Mouse (Mus musculus) forebrain, embryonic 10.5 days (tissue): ENCODE results near the gene Ero1lb. TPM values are rescaled to one million over a fixed set of nuclear protein-coding genes. Genes with fewer than 3 reads are reported as not detected.
"Not testable (repeated sequence)": the region's sequence is repeated elsewhere in the genome, so short reads cannot be mapped to it uniquely, and the experiment has no call there.

Experiments
- DNase-seq: peaks from one replicate; pipeline ENCODE4 v3.0.0-alpha.2; 2017; ENCODE audit warnings: low spot score; ENCODE audit errors: extremely low spot score
- H3K27ac ChIP-seq: fragments of 300-500 bp; sonication (generic); 2 replicates; pipeline ENCODE4 v1.5.1; 2016; ENCODE audit warnings: mild to moderate bottlenecking
- H3K27me3 ChIP-seq: fragments of 300-500 bp; sonication (generic); 2 replicates; pipeline ENCODE4 v1.6.1; 2016; ENCODE audit warnings: mild to moderate bottlenecking; ENCODE audit not compliant: poor library complexity, severe bottlenecking
- H3K36me3 ChIP-seq: fragments of 300-500 bp; sonication (generic); replicated peaks from 2 replicates; pipeline ENCODE4 v1.6.1; 2016; ENCODE audit warnings: mild to moderate bottlenecking, moderate library complexity
- H3K4me1 ChIP-seq: fragments of 300-500 bp; sonication (generic); 2 replicates; pipeline ENCODE4 v1.6.1; 2016
- H3K4me3 ChIP-seq: fragments of 300-500 bp; sonication (generic); 2 replicates; pipeline ENCODE4 v1.5.1; 2016; ENCODE audit warnings: mild to moderate bottlenecking, moderate library complexity
- H3K9me3 ChIP-seq: fragments of 300-500 bp; sonication (generic); 2 replicates; pipeline ENCODE4 v1.6.1; 2016; ENCODE audit warnings: mild to moderate bottlenecking, moderate library complexity
- WGBS: fragments of 180-500 bp; shearing (Covaris S2); methylation state at CpG from one replicate; pipeline ENCODE4 v1.1.7; 2016; 5-methylcytosine and 5-hydroxymethylcytosine counted together
- polyA plus RNA-seq: library from polyadenylated mRNA; unstranded; fragments of >200 nt; fragmentation: Nextera tagmentation; extraction: Ambion mirVana; gene quantifications from 2 replicates; pipeline ENCODE4 v1.2.1, GENCODE M21; 2016

Ero1lb gene
- polyA plus RNA-seq, 1 experiment from 2014 or later = 8.2 TPM

- H3K27ac ChIP-seq = no peak overlapping the region
- WGBS = 62% methylated on average over 4 of the region's 4 CpGs
- H3K4me1 ChIP-seq = no peaks in the 10 kb centered on the region
- H3K27me3 ChIP-seq = peaks cover 25% of the 10 kb centered on the region; the same call in 1 of the 2 replicates
- no peak for DNase-seq
- H3K4me3 ChIP-seq = no peak overlapping the region
- H3K9me3 ChIP-seq = no peaks in the 10 kb centered on the region
- no peaks in the 10 kb centered on the region for H3K36me3 ChIP-seq
Observed at GRCm38 (mm10) chr13:12554211-12554610, 11.5 kb upstream of the Ero1lb start.

- Histone ChIP-seq H3K27me3 (peaks cover 50% of the 10 kb centered on the region; the same call in 1 of the 2 replicates), H3K9me3 (no peaks in the 10 kb centered on the region), H3K36me3 (no peaks in the 10 kb centered on the region), H3K27ac (no peak overlapping the region), H3K4me1 (no peaks in the 10 kb centered on the region), H3K4me3 (no peak overlapping the region)
- no peak for DNase-seq
- 35% methylated on average over 3 of the region's 3 CpGs for WGBS
Observed at GRCm38 (mm10) chr13:12559044-12559443, 6.6 kb upstream of the Ero1lb start.

GRCm38 (mm10) chr13:12559462-12560120, 6.1 kb upstream of the Ero1lb start:
- Histone ChIP-seq H3K4me1 (no peaks in the 10 kb centered on the region), H3K4me3 (no peak overlapping the region), H3K27me3 (peaks cover 54% of the 10 kb centered on the region), H3K36me3 (no peaks in the 10 kb centered on the region), H3K9me3 (no peaks in the 10 kb centered on the region), H3K27ac (no peak overlapping the region)
- 32% methylated on average over 6 of the region's 6 CpGs for WGBS
- DNase-seq = no peak

GRCm38 (mm10) chr13:12561729-12562128, 3.9 kb upstream of the Ero1lb start:
- Histone ChIP-seq H3K4me3 (no peak overlapping the region), H3K9me3 (no peaks in the 10 kb centered on the region), H3K27ac (no peak overlapping the region), H3K4me1 (peaks cover 11% of the 10 kb centered on the region), H3K36me3 (no peaks in the 10 kb centered on the region), H3K27me3 (peaks cover 56% of the 10 kb centered on the region)
- DNase-seq = no peak
- 80% methylated on average over 2 of the region's 2 CpGs for WGBS

- no peaks in the 10 kb centered on the region for H3K9me3 ChIP-seq
- no peaks in the 10 kb centered on the region for H3K36me3 ChIP-seq
- H3K4me3 ChIP-seq = no peak overlapping the region
- no peak overlapping the region for H3K27ac ChIP-seq
- WGBS = 84% methylated on average over 4 of the region's 4 CpGs
- peaks cover 11% of the 10 kb centered on the region for H3K4me1 ChIP-seq
- peaks cover 61% of the 10 kb centered on the region for H3K27me3 ChIP-seq
- DNase-seq = no peak
Observed at GRCm38 (mm10) chr13:12562256-12562655, 3.4 kb upstream of the Ero1lb start.

- no peak overlapping the region for H3K4me3 ChIP-seq
- no peaks in the 10 kb centered on the region for H3K36me3 ChIP-seq
- 76% methylated on average over 1 of the region's 1 CpGs for WGBS
- peaks cover 37% of the 10 kb centered on the region for H3K27me3 ChIP-seq
- H3K9me3 ChIP-seq = no peaks in the 10 kb centered on the region
- H3K27ac ChIP-seq = no peak overlapping the region
- peaks cover 19% of the 10 kb centered on the region for H3K4me1 ChIP-seq
- no peak for DNase-seq
Observed at GRCm38 (mm10) chr13:12567936-12568335, 2.3 kb downstream of the Ero1lb start.

- Histone ChIP-seq H3K9me3 (no peaks in the 10 kb centered on the region), H3K27me3 (peaks cover 29% of the 10 kb centered on the region), H3K36me3 (no peaks in the 10 kb centered on the region), H3K27ac (no peak overlapping the region), H3K4me1 (peaks cover 19% of the 10 kb centered on the region), H3K4me3 (no peak overlapping the region)
- 72% methylated on average over 9 of the region's 9 CpGs for WGBS
- DNase-seq = no peak
Observed at GRCm38 (mm10) chr13:12568597-12569469, 3.2 kb downstream of the Ero1lb start.

- no peak for DNase-seq
- Histone ChIP-seq H3K4me1 (peaks cover 19% of the 10 kb centered on the region), H3K27ac (no peak overlapping the region), H3K36me3 (no peaks in the 10 kb centered on the region), H3K9me3 (no peaks in the 10 kb centered on the region), H3K27me3 (peaks cover 23% of the 10 kb centered on the region), H3K4me3 (no peak overlapping the region)
- 72% methylated on average over 7 of the region's 7 CpGs for WGBS
Observed at GRCm38 (mm10) chr13:12569741-12570140, 4.1 kb downstream of the Ero1lb start.

- no peak for DNase-seq
- Histone ChIP-seq H3K4me3 (no peak overlapping the region), H3K9me3 (no peaks in the 10 kb centered on the region), H3K4me1 (peaks cover under 1% of the 10 kb centered on the region; the same call in 1 of the 2 replicates), H3K36me3 (no peaks in the 10 kb centered on the region), H3K27ac (no peak overlapping the region), H3K27me3 (no peaks in the 10 kb centered on the region)
- 88% methylated on average over 9 of the region's 9 CpGs for WGBS
Observed at GRCm38 (mm10) chr13:12574979-12575536, 9.4 kb downstream of the Ero1lb start.

GRCm38 (mm10) chr13:12578145-12578544, 12.5 kb downstream of the Ero1lb start:
- Histone ChIP-seq H3K36me3 (no peaks in the 10 kb centered on the region), H3K4me3 (no peak overlapping the region), H3K27me3 (no peaks in the 10 kb centered on the region), H3K4me1 (no peaks in the 10 kb centered on the region), H3K27ac (no peak overlapping the region), H3K9me3 (no peaks in the 10 kb centered on the region)
- DNase-seq = no peak
- WGBS = 85% methylated on average over 5 of the region's 5 CpGs

- WGBS = 4% methylated on average over 3 of the region's 3 CpGs
- Histone ChIP-seq H3K27ac (no peak overlapping the region), H3K9me3 (no peaks in the 10 kb centered on the region), H3K4me1 (no peaks in the 10 kb centered on the region), H3K36me3 (no peaks in the 10 kb centered on the region), H3K4me3 (no peak overlapping the region), H3K27me3 (no peaks in the 10 kb centered on the region)
- DNase-seq = peak; percentile 71
Observed at GRCm38 (mm10) chr13:12589003-12589402, 23.3 kb downstream of the Ero1lb start.

- not testable (repeated sequence) for H3K27me3 ChIP-seq, H3K27ac ChIP-seq, H3K9me3 ChIP-seq, H3K4me1 ChIP-seq, H3K4me3 ChIP-seq, DNase-seq, H3K36me3 ChIP-seq
- 85% methylated on average over 4 of the region's 4 CpGs for WGBS
Observed at GRCm38 (mm10) chr13:12597075-12597474, 31.4 kb downstream of the Ero1lb start.

GRCm38 (mm10) chr13:12610206-12610605, 44.5 kb downstream of the Ero1lb start:
- H3K36me3 ChIP-seq = peaks cover 30% of the 10 kb centered on the region
- H3K27ac ChIP-seq, DNase-seq, H3K9me3 ChIP-seq, H3K4me3 ChIP-seq, H3K4me1 ChIP-seq, H3K27me3 ChIP-seq: not testable (repeated sequence)
